Mouse (Mus musculus) lung, adult 2 months (tissue): ENCODE data around the gene Trim30b.

Source experiments
- CTCF ChIP-seq: fragments of 200-500 bp; IDR thresholded peaks from 2 replicates; pipeline ENCODE4 v1.5.1; 2011; ENCODE audit warnings: mild to moderate bottlenecking, low read length, control low read depth; ENCODE audit not compliant: insufficient read depth
- POLR2A ChIP-seq: fragments of 200-500 bp; IDR thresholded peaks from 2 replicates; pipeline ENCODE4 v1.6.1; 2011; ENCODE audit warnings: low read depth, mild to moderate bottlenecking, control low read depth, low read length, borderline replicate concordance; ENCODE audit errors: extremely low read depth

GRCm38 (mm10) chr7:104352717-104353599 lies 16.7 kb downstream of the Trim30b start, which contains the start of gene Trim12c:
- TF ChIP-seq POLR2A (no peak; the same call in 1 of the 2 replicates), CTCF (no peak)
